Mouse (Mus musculus): ENCODE data around the gene Gm11562. TPM values are rescaled to one million over a fixed set of nuclear protein-coding genes. Genes with fewer than 3 reads are reported as not detected.
"Not testable (repeated sequence)": the region's sequence is repeated elsewhere in the genome, so short reads cannot be mapped to it uniquely, and the experiment has no call there.

Gene Gm11562
- polyA plus RNA-seq, 1 experiment from 2014 or later: not detected

GRCm38 (mm10) chr11:99643635-99644139 is 23.5 kb upstream of the Gm11562 start, which contains the start of gene Krtap4-7:
Gene Krtap4-7 (minus strand): TSS chr11:99644089.
- 84% methylated on average over 9 of the region's 9 CpGs for WGBS
- H3K4me2 ChIP-seq; H3K27me3 ChIP-seq (ENCODE audit: control insufficient read depth, insufficient read depth, low read length); DNase-seq (ENCODE audit: low spot score, missing footprints); H3K27ac ChIP-seq (ENCODE audit: low read depth, low read length); H3K36me3 ChIP-seq (ENCODE audit: control insufficient read depth, insufficient read depth, low read length); H3K4me1 ChIP-seq (ENCODE audit: control insufficient read depth, insufficient read depth, low read length); H3K9me3 ChIP-seq (ENCODE audit: control insufficient read depth, low read length); H3K4me3 ChIP-seq (ENCODE audit: low read depth, low read length); ATAC-seq (ENCODE audit: low FRiP score); H3K9ac ChIP-seq (ENCODE audit: low read length): not testable (repeated sequence)

DNA sequence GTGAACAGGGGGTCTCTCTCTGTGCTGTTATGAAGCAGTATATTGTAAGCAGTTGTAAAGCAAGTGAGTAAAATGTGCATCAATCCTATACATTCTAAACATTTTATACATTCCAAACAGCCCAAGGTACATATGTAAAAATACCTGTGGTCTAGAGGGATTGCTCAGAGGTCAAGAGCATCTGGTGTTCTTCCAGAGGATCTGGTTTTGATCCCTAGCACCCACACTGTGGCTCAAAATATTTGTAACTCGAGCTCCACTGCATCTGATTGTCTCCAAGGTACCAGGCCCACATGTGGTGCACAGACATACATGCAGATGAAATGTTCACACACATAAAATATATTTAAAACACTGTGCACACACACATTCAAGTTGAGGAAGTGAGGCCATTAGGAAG is 20.7 kb upstream of the Gm11562 start:
- Histone ChIP-seq H3K27me3 (ENCODE audit: control insufficient read depth, insufficient read depth, low read length) (no peaks in the 10 kb centered on the region), H3K4me2 (no peak overlapping the region), H3K9me3 (ENCODE audit: control insufficient read depth, low read length) (no peaks in the 10 kb centered on the region), H3K9ac (ENCODE audit: low read length) (no peak overlapping the region), H3K4me1 (ENCODE audit: control insufficient read depth, insufficient read depth, low read length) (no peaks in the 10 kb centered on the region), H3K36me3 (ENCODE audit: control insufficient read depth, insufficient read depth, low read length) (no peaks in the 10 kb centered on the region), H3K4me3 (ENCODE audit: low read depth, low read length) (no peak overlapping the region), H3K27ac (ENCODE audit: low read depth, low read length) (no peak overlapping the region)
- DNase-seq (ENCODE audit: low spot score, missing footprints): no peak
- no peak for ATAC-seq (ENCODE audit: low FRiP score)
- WGBS: 61% methylated on average over 1 of the region's 1 CpGs

GRCm38 (mm10) chr11:99637086-99637485 is 16.9 kb upstream of the Gm11562 start:
- Histone ChIP-seq H3K36me3 (ENCODE audit: control insufficient read depth, insufficient read depth, low read length) (no peaks in the 10 kb centered on the region), H3K9me3 (ENCODE audit: control insufficient read depth, low read length) (no peaks in the 10 kb centered on the region), H3K27me3 (ENCODE audit: control insufficient read depth, insufficient read depth, low read length) (no peaks in the 10 kb centered on the region), H3K4me3 (ENCODE audit: low read depth, low read length) (no peak overlapping the region), H3K27ac (ENCODE audit: low read depth, low read length) (no peak overlapping the region), H3K4me2 (no peak overlapping the region), H3K4me1 (ENCODE audit: control insufficient read depth, insufficient read depth, low read length) (no peaks in the 10 kb centered on the region), H3K9ac (ENCODE audit: low read length) (no peak overlapping the region)
- ATAC-seq (ENCODE audit: low FRiP score) (no peak), DNase-seq (ENCODE audit: low spot score, missing footprints) (no peak)
- 92% methylated on average over 1 of the region's 1 CpGs for WGBS

- Histone ChIP-seq H3K27me3 (ENCODE audit: control insufficient read depth, insufficient read depth, low read length) (no peaks in the 10 kb centered on the region), H3K4me1 (ENCODE audit: control insufficient read depth, insufficient read depth, low read length) (no peaks in the 10 kb centered on the region), H3K36me3 (ENCODE audit: control insufficient read depth, insufficient read depth, low read length) (no peaks in the 10 kb centered on the region), H3K9me3 (ENCODE audit: control insufficient read depth, low read length) (no peaks in the 10 kb centered on the region), H3K4me3 (ENCODE audit: low read depth, low read length) (no peak within 1 kb of the TSS), H3K4me2 (no peak within 1 kb of the TSS), H3K27ac (ENCODE audit: low read depth, low read length) (no peak within 1 kb of the TSS), H3K9ac (ENCODE audit: low read length) (no peak within 1 kb of the TSS)
- DNase-seq (ENCODE audit: low spot score, missing footprints) (peak; percentile 88), ATAC-seq (ENCODE audit: low FRiP score) (no peak)
- 41% methylated on average over 8 of the region's 8 CpGs for WGBS
Observed at GRCm38 (mm10) chr11:99634653-99635134, 14.5 kb upstream of the Gm11562 start, which contains the start of gene Krtap4-2. Gene Krtap4-2 (minus strand): TSS chr11:99635084.

DNA sequence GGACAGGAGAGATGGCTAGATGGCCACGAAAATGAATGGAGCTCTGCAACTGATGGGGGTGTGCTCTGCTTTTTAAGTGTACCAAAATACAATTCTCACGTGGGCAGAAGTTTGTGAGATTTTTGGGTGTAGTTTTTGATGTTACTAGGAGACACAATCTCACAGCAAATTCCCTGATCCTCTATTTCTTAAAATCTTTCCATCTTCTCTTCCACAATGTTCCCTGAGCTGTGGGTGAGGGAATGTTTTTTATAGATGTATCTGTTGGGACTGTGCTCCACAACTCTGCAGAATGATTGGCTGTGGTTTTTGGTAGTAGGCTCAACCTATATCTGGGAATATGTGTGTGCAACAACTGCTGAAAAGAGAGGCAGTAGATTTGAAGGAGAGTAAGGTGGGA is 13.1 kb upstream of the Gm11562 start:
- Histone ChIP-seq H3K4me3 (ENCODE audit: low read depth, low read length) (no peak overlapping the region), H3K9me3 (ENCODE audit: control insufficient read depth, low read length) (no peaks in the 10 kb centered on the region), H3K27me3 (ENCODE audit: control insufficient read depth, insufficient read depth, low read length) (no peaks in the 10 kb centered on the region), H3K9ac (ENCODE audit: low read length) (no peak overlapping the region), H3K4me1 (ENCODE audit: control insufficient read depth, insufficient read depth, low read length) (no peaks in the 10 kb centered on the region), H3K4me2 (no peak overlapping the region), H3K27ac (ENCODE audit: low read depth, low read length) (no peak overlapping the region), H3K36me3 (ENCODE audit: control insufficient read depth, insufficient read depth, low read length) (no peaks in the 10 kb centered on the region)
- no peak for ATAC-seq (ENCODE audit: low FRiP score)
- no peak for DNase-seq (ENCODE audit: low spot score, missing footprints)
- 79% methylated on average over 2 of the region's 2 CpGs for WGBS

DNA sequence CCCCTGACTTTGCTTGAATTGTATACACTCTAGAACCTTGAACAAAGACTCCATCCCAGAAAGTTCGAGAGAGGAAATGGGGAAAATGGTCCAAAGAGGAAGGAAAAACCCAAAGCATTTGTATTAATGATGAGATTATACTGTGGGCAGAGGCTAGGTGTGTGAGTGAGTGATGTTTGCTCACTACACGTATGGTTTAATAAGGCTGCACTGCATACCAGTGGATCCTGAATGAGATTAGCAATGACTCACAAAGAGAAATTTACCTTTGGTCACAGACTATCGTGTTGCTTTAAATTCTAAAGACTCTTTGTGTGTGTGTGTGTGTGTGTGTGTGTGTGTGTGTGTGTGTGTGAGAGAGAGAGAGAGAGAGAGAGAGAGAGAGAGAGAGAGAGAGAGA is 10.7 kb upstream of the Gm11562 start:
- H3K36me3 ChIP-seq (ENCODE audit: control insufficient read depth, insufficient read depth, low read length): no peaks in the 10 kb centered on the region
- no peaks in the 10 kb centered on the region for H3K27me3 ChIP-seq (ENCODE audit: control insufficient read depth, insufficient read depth, low read length)
- H3K4me1 ChIP-seq (ENCODE audit: control insufficient read depth, insufficient read depth, low read length): no peaks in the 10 kb centered on the region
- DNase-seq (ENCODE audit: low spot score, missing footprints) (no peak), ATAC-seq (ENCODE audit: low FRiP score) (no peak)
- H3K9ac ChIP-seq (ENCODE audit: low read length): no peak overlapping the region
- H3K9me3 ChIP-seq (ENCODE audit: control insufficient read depth, low read length): no peaks in the 10 kb centered on the region
- H3K4me3 ChIP-seq (ENCODE audit: low read depth, low read length): no peak overlapping the region
- 75% methylated on average over 3 of the region's 3 CpGs for WGBS
- no peak overlapping the region for H3K4me2 ChIP-seq
- no peak overlapping the region for H3K27ac ChIP-seq (ENCODE audit: low read depth, low read length)

DNA sequence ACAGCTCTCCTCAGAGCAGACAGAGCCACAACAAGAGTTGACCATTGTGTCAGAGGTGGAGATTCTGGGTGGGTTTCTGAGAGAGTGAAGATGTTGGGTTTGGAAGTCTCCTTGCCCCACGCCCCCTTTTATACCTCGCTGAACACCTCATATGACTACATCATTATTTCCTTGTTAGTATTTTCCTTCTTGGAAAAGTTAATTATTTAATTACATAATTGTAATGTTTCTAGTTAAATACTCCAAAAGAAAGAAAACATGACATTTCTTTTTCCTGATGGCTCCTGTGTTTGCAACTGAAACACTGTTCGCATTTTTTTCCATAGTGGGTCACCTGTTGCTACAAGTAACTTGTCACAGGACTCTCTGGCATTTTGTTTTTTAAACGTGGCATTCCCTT is 7.9 kb upstream of the Gm11562 start, which contains the start of gene Krtap4-1:
TSS of gene Krtap4-1 (minus strand) at position 101 of the 400 bp plus-strand sequence.
- Histone ChIP-seq H3K4me2 (no peak within 1 kb of the TSS), H3K9ac (ENCODE audit: low read length) (no peak within 1 kb of the TSS), H3K4me1 (ENCODE audit: control insufficient read depth, insufficient read depth, low read length) (no peaks in the 10 kb centered on the region), H3K27me3 (ENCODE audit: control insufficient read depth, insufficient read depth, low read length) (no peaks in the 10 kb centered on the region), H3K4me3 (ENCODE audit: low read depth, low read length) (no peak within 1 kb of the TSS), H3K9me3 (ENCODE audit: control insufficient read depth, low read length) (no peaks in the 10 kb centered on the region), H3K36me3 (ENCODE audit: control insufficient read depth, insufficient read depth, low read length) (no peaks in the 10 kb centered on the region), H3K27ac (ENCODE audit: low read depth, low read length) (no peak within 1 kb of the TSS)
- WGBS: 86% methylated on average over 4 of the region's 4 CpGs
- DNase-seq (ENCODE audit: low spot score, missing footprints) (no peak), ATAC-seq (ENCODE audit: low FRiP score) (no peak)

DNA sequence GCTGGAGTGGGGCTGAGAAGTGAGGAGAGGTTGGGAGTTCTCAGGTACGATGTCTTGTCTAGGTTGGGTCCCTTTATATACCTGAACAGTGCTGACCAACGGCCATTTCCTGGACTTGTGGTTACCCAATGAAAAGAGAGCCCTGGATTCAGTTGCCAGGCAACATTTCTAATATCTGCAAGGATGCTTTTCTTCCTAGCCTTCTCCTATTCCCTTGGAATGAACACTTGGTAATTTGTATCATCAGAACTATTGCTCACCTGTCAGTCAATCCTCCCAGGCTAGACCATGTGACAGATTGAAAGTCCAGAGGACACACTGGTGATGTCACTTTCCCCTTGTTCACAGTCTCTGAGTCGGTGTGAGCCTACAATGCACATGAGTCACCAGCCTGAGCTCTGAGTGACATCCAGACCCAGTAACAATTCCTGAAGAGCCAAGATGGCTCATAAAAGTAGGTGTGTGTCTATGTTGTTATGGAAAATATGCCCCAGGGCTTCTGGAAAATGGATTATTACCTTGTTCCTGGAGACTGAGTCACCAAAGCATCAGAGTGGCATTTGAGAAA is 5.4 kb downstream of the Gm11562 start, which contains the start of gene Krtap2-4:
TSS of gene Krtap2-4 (minus strand) at position 51 of the 568 bp plus-strand sequence.
- WGBS: 74% methylated on average over 3 of the region's 3 CpGs
- H3K27me3 ChIP-seq (ENCODE audit: control insufficient read depth, insufficient read depth, low read length): no peaks in the 10 kb centered on the region

GRCm38 (mm10) chr11:99610089-99610488 is 10.1 kb downstream of the Gm11562 start, which contains the start of gene Gm11937:
Gene Gm11937 (minus strand): TSS chr11:99610189.
- not testable (repeated sequence) for H3K36me3 ChIP-seq (ENCODE audit: control insufficient read depth, insufficient read depth, low read length); H3K4me1 ChIP-seq (ENCODE audit: control insufficient read depth, insufficient read depth, low read length); H3K9ac ChIP-seq (ENCODE audit: low read length); H3K27me3 ChIP-seq (ENCODE audit: control insufficient read depth, insufficient read depth, low read length); H3K4me2 ChIP-seq; DNase-seq (ENCODE audit: low spot score, missing footprints); H3K9me3 ChIP-seq (ENCODE audit: control insufficient read depth, low read length); H3K4me3 ChIP-seq (ENCODE audit: low read depth, low read length); H3K27ac ChIP-seq (ENCODE audit: low read depth, low read length); ATAC-seq (ENCODE audit: low FRiP score)
- WGBS: 82% methylated on average over 1 of the region's 2 CpGs

More for the DNA sequence above, 5.4 kb downstream of the Gm11562 start, which contains the start of gene Krtap2-4:
- H3K9me3 ChIP-seq (ENCODE audit: control insufficient read depth, low read length): no peaks in the 10 kb centered on the region
- DNase-seq (ENCODE audit: low spot score, missing footprints) (no peak), ATAC-seq (ENCODE audit: low FRiP score) (no peak)
- no peaks in the 10 kb centered on the region for H3K4me1 ChIP-seq (ENCODE audit: control insufficient read depth, insufficient read depth, low read length)
- no peaks in the 10 kb centered on the region for H3K36me3 ChIP-seq (ENCODE audit: control insufficient read depth, insufficient read depth, low read length)
- H3K4me2 ChIP-seq: no peak within 1 kb of the TSS
- H3K27ac ChIP-seq (ENCODE audit: low read depth, low read length): no peak within 1 kb of the TSS
- H3K4me3 ChIP-seq (ENCODE audit: low read depth, low read length): no peak within 1 kb of the TSS
- H3K9ac ChIP-seq (ENCODE audit: low read length): no peak within 1 kb of the TSS

Measured in midbrain, embryonic 11.5 days (tissue).